Mouse (Mus musculus): Measurements from ENCODE around the gene Timm8a2.
"Not testable (repeated sequence)": the region's sequence is repeated elsewhere in the genome, so short reads cannot be mapped to it uniquely, and the experiment has no call there.

Timm8a2 gene

GRCm38 (mm10) chr14:122061376-122061775 is 26.9 kb downstream of the Timm8a2 start:
- no peak for DNase-seq (ENCODE audit: low spot score)

DNA sequence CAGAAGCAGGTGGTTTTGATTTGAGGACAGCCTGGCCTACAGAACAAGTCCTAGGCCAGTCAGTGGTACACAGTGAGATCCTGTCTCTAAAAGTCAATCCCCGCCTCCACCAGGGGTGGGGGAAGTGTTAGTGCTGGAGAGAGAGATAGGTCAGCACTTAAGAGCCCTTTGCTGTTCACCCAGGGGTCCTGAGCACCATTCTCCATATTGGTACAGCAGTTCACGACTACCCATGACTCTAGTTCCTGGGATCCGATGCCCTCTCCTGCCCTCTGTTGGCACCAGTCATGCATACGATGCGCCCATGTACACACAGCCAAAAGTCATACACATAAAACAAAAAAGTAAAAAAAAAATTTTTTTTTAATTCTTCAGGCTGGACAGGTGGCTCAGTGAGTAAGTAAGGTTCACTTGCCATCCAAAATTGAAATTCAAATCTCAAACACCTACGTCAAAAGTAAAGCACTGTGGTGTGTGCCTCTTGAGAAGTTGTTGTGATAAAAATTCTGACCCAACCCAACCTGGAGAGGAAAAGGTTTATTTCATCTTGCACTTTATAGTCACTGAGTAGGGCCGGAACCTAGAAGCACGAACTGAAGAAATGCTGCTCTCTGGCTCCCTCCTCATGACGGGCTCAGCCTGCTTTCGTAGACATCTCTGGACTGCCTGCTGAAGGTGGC is 28.1 kb downstream of the Timm8a2 start:
- no peak for DNase-seq (ENCODE audit: low spot score)

GRCm38 (mm10) chr14:122063599-122063998 is 29.1 kb downstream of the Timm8a2 start:
- DNase-seq (ENCODE audit: low spot score): no peak

DNA sequence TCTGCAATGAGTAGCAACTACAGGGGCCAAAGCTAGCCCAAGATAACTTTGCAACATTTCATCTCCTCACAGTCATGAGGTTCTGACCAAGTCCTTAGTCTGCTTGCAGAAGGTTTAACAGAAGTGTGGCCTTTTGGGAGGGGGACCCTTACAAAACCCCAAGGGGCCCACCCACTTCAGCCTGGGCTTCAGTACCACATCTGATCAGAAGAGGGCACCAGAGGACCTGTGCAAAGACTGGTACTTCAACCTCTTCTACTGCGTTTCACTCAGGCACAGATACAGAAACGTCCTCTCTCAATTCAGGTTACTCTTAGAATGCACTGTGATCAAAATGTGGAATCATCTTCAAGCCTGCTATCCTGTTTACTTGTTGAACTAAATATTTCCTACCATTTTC is 30.0 kb downstream of the Timm8a2 start:
- DNase-seq (ENCODE audit: low spot score): peak; percentile 30

GRCm38 (mm10) chr14:122066243-122066642 is 31.8 kb downstream of the Timm8a2 start:
- no peak for DNase-seq (ENCODE audit: low spot score)

- not testable (repeated sequence) for DNase-seq (ENCODE audit: low spot score)
Measured at GRCm38 (mm10) chr14:122068036-122068435, 33.6 kb downstream of the Timm8a2 start.

- no peak for DNase-seq (ENCODE audit: low spot score)
Measured at GRCm38 (mm10) chr14:122068801-122069695, 34.6 kb downstream of the Timm8a2 start.

GRCm38 (mm10) chr14:122069948-122070347 is 35.5 kb downstream of the Timm8a2 start:
- DNase-seq (ENCODE audit: low spot score): no peak

DNA sequence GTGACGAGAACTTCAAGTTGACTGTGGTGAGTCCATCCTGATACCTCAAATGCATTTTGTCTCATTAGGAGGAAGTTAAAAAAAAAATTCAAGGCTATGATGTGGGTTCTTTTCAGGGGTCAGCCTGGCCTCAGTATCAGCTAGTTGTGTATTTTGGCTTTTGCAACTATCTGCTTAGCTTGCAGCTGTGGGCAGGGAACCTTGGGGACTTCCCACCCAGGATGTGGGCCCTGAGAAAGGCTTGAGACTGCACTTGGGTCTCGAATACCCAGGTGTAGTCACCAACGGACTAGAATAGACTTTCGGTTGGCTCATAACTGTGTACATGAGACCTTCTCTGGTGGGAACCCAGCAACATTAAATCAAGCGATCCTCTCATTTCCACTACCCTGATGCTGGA is 38.9 kb downstream of the Timm8a2 start:
- DNase-seq (ENCODE audit: low spot score): no peak

GRCm38 (mm10) chr14:122074360-122074759 is 39.9 kb downstream of the Timm8a2 start:
- peak; percentile 24 for DNase-seq (ENCODE audit: low spot score)

GRCm38 (mm10) chr14:122075485-122076200 is 41.2 kb downstream of the Timm8a2 start:
- no peak for DNase-seq (ENCODE audit: low spot score)

- peak; percentile 76 for DNase-seq (ENCODE audit: low spot score)
Measured at GRCm38 (mm10) chr14:122077017-122077416, 42.5 kb downstream of the Timm8a2 start.

DNA sequence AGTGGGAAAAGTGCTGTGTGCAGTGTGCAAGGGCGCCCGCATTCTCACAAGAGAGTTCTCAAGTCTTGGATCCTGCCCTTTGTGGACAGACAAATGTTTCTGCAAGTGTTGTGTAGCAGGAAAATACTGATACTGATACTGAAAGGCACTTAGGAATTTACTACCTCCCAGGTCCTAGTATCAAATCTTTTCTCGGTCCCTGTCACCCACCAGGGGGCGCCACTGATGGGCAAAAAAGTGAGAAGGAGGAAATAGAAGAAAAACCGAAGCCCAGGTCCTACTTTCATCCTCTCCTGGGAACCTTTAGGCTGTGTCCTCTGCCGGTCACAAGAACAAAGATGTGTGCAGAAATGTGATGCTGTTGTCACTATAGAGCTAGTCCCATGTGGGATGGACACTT is 45.0 kb downstream of the Timm8a2 start:
- DNase-seq (ENCODE audit: low spot score): peak; percentile 68

- no peak for DNase-seq (ENCODE audit: low spot score)
Measured at GRCm38 (mm10) chr14:122079921-122080320, 45.4 kb downstream of the Timm8a2 start.

- DNase-seq (ENCODE audit: low spot score): no peak
Measured at GRCm38 (mm10) chr14:122081308-122081707, 46.8 kb downstream of the Timm8a2 start.

- DNase-seq (ENCODE audit: low spot score): no peak
Measured at GRCm38 (mm10) chr14:122083499-122083898, 49.0 kb downstream of the Timm8a2 start.

GRCm38 (mm10) chr14:122087956-122088355 is 53.5 kb downstream of the Timm8a2 start:
- no peak for DNase-seq (ENCODE audit: low spot score)
